Mouse (Mus musculus) stomach, embryonic 14.5 days (tissue): ENCODE measurements at regions not wholly inside any gene's neighbourhood (a gene's known extent, or its start where the extent isn't known, plus 50 kb on each side); places are given as distances from the start of the nearest gene placed in this dataset.

Experiments used
- ATAC-seq: fragments of 200-750 bp; cut with Nextera tagmentation; 2 replicates; pipeline ENCODE4 v1.8.0; 2017; ENCODE audit warnings: low read depth, moderate TSS enrichment; ENCODE audit not compliant: insufficient number of reproducible peaks, insufficient read depth, low FRiP score
- H3K27ac ChIP-seq: fragments of 300-500 bp; sonication (generic); 2 replicates; pipeline ENCODE4 v1.5.1; 2014; ENCODE audit warnings: mild to moderate bottlenecking, low read length, moderate library complexity, mixed read lengths
- H3K27me3 ChIP-seq: fragments of 300-500 bp; sonication (generic); 2 replicates; pipeline ENCODE4 v1.6.1; 2014; ENCODE audit warnings: low read length, control low read depth, mixed read lengths; ENCODE audit not compliant: control insufficient read depth, insufficient read depth
- H3K36me3 ChIP-seq: fragments of 300-500 bp; sonication (generic); 2 replicates; pipeline ENCODE4 v1.6.1; 2014; ENCODE audit warnings: mild to moderate bottlenecking, control low read depth, low read length, moderate library complexity, mixed read lengths; ENCODE audit not compliant: control insufficient read depth, insufficient read depth
- H3K4me1 ChIP-seq: fragments of 300-500 bp; sonication (generic); 2 replicates; pipeline ENCODE4 v1.6.1; 2014; ENCODE audit warnings: low read length, control low read depth, mixed read lengths; ENCODE audit not compliant: control insufficient read depth, insufficient read depth
- H3K4me2 ChIP-seq: fragments of 300-500 bp; sonication (generic); replicated peaks from 2 replicates; pipeline ENCODE4 v1.6.1; 2014; ENCODE audit warnings: low read depth, low read length, control low read depth
- H3K4me3 ChIP-seq: fragments of 300-500 bp; sonication (generic); 2 replicates; pipeline ENCODE4 v1.5.1; 2014; ENCODE audit warnings: low read depth, low read length, control low read depth
- H3K9ac ChIP-seq: fragments of 300-500 bp; sonication (generic); replicated peaks from 2 replicates; pipeline ENCODE4 v1.6.1; 2014; ENCODE audit warnings: low read depth, mild to moderate bottlenecking, control low read depth, low read length, moderate library complexity, mixed read lengths
- H3K9me3 ChIP-seq: fragments of 300-500 bp; sonication (generic); 2 replicates; pipeline ENCODE4 v1.6.1; 2016; ENCODE audit warnings: low read depth, low read length, control low read depth; ENCODE audit not compliant: control insufficient read depth
- WGBS: fragments of 180-500 bp; shearing (Covaris S2); extraction: QIAGEN DNeasy Blood & Tissue Kit; methylation state at CpG from one replicate; pipeline ENCODE4 v1.1.7; 2014; 5-methylcytosine and 5-hydroxymethylcytosine counted together

GRCm38 (mm10) chr12:79905828-79906737 lies 206.7 kb downstream of the Zfp36l1 start:
- H3K4me3 ChIP-seq, result no peak overlapping the region
- ATAC-seq, result peak; percentile 39; the same call in 1 of the 2 replicates
- 41% methylated on average over 10 of the region's 10 CpGs for WGBS
- no peak overlapping the region for H3K4me2 ChIP-seq
- H3K9ac ChIP-seq, result no peak overlapping the region
- H3K4me1 ChIP-seq, result peaks cover 34% of the 10 kb centered on the region
- peak overlapping the region; percentile 94 for H3K27ac ChIP-seq
- H3K27me3 ChIP-seq, result no peaks in the 10 kb centered on the region
- no peaks in the 10 kb centered on the region for H3K36me3 ChIP-seq
- H3K9me3 ChIP-seq, result no peaks in the 10 kb centered on the region

DNA sequence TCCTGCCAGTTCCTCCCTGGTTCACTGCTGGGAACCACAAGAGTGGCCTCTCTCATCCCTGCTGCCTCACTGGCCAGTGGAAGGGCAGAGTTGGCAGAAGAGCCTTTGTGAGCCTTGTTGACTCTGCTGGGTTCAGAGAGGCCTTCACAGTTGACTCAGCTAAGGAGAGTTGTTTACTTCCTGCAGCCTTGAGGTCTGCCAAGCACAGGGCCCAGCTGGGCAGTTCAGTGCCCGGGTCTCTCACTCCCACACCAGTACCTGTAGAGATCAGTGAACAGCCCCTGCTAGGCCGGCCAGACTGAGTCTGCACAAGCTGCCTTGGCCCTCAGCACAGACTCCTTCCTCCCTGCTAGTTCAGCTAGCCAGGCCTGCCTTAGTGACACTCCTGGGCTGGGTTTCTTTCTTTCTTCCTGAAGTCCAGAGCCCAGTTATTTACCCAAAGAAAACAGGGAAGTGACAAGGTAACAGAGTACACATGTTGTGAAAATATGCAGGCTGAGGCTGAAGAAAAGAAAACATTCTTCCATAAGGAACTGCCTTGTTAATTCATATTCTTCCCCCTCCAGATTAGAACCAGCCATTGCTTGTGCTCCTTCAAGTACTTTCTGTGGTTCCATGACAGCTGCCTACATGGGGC lies 207.8 kb downstream of the Zfp36l1 start:
- WGBS, result 38% methylated on average over 2 of the region's 2 CpGs
- Histone ChIP-seq H3K4me3 (no peak overlapping the region), H3K27ac (peak overlapping the region; percentile 94), H3K27me3 (no peaks in the 10 kb centered on the region), H3K9me3 (no peaks in the 10 kb centered on the region), H3K4me1 (peaks cover 34% of the 10 kb centered on the region), H3K4me2 (no peak overlapping the region), H3K36me3 (no peaks in the 10 kb centered on the region), H3K9ac (no peak overlapping the region)
- ATAC-seq, result peak; percentile 50; the same call in 1 of the 2 replicates

DNA sequence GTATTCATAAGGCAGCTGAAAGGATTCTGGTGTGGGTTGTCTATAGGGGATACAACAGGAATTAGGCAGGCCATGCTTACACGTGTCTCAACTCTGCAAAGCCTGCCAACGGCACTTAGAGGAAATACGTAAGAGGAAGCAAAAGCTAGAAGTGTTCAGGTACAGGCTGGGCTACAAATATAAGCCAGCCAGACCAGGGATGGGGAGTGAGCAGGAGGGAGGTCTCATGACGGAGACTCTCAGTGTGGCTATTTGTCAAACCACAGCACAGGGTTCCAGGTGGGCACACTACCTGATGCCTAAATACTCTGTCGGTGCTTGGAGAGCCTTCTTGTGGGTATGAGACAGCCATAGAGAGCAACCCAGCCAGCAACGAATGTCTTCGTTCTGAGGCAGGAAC lies 210.1 kb downstream of the Zfp36l1 start:
- H3K27me3 ChIP-seq, result no peaks in the 10 kb centered on the region
- 67% methylated on average over 7 of the region's 7 CpGs for WGBS
- H3K27ac ChIP-seq, result peak overlapping the region; percentile 59
- H3K36me3 ChIP-seq, result no peaks in the 10 kb centered on the region
- ATAC-seq, result no peak
- no peak overlapping the region for H3K4me3 ChIP-seq
- peaks cover 45% of the 10 kb centered on the region for H3K4me1 ChIP-seq
- no peak overlapping the region for H3K4me2 ChIP-seq
- no peak overlapping the region for H3K9ac ChIP-seq
- peaks cover 6% of the 10 kb centered on the region; the same call in 1 of the 2 replicates for H3K9me3 ChIP-seq

GRCm38 (mm10) chr12:79902163-79902562 lies 210.7 kb downstream of the Zfp36l1 start:
- WGBS, result 73% methylated on average over 7 of the region's 7 CpGs
- Histone ChIP-seq H3K4me1 (peaks cover 40% of the 10 kb centered on the region), H3K9ac (no peak overlapping the region), H3K4me2 (no peak overlapping the region), H3K36me3 (no peaks in the 10 kb centered on the region), H3K27ac (peak overlapping the region; percentile 59; the same call in 1 of the 2 replicates), H3K27me3 (no peaks in the 10 kb centered on the region), H3K9me3 (peaks cover 6% of the 10 kb centered on the region; the same call in 1 of the 2 replicates), H3K4me3 (no peak overlapping the region)
- no peak for ATAC-seq

DNA sequence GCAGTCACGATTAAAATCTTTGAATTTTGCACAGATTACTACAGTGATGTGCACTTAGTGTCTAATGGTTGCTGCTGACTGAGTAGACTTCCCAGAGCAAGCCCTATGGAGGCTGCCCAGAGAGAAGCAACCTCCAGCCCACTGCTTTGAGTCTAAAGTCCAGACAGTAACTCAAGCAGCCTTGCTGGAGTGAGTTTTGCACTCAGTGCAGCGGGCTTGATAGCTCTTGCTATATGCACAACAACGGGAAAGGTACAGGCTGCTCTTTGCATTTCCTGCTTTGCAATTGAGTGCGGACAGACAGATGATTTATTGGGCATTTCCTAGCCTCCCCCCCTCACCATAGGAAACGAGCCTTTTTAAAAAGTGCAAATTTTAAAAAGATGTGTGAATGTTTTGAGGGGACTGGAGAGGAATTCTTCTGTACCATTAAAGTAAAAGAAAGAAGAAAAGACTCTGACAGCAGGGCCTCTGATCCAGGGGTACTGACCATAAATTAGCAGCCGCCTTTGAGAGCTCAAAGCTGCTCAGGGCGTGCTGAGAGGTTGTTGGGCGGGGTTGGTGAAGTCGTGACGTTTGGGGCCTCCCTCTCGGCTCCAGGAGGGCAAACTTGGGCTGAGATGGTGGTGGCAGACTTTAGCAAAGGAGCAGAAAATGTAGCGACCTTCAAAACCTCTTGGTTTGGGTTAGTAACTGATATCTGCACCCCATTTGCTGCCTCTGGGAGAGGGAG lies 214.4 kb downstream of the Zfp36l1 start:
- Histone ChIP-seq H3K9me3 (peaks cover 6% of the 10 kb centered on the region; the same call in 1 of the 2 replicates), H3K4me3 (no peak overlapping the region), H3K4me2 (no peak overlapping the region), H3K27ac (peak overlapping the region; percentile 34; the same call in 1 of the 2 replicates), H3K9ac (no peak overlapping the region), H3K27me3 (no peaks in the 10 kb centered on the region), H3K36me3 (no peaks in the 10 kb centered on the region), H3K4me1 (peaks cover 21% of the 10 kb centered on the region)
- peak; percentile 68; the same call in 1 of the 2 replicates for ATAC-seq
- WGBS, result 15% methylated on average over 12 of the region's 12 CpGs

DNA sequence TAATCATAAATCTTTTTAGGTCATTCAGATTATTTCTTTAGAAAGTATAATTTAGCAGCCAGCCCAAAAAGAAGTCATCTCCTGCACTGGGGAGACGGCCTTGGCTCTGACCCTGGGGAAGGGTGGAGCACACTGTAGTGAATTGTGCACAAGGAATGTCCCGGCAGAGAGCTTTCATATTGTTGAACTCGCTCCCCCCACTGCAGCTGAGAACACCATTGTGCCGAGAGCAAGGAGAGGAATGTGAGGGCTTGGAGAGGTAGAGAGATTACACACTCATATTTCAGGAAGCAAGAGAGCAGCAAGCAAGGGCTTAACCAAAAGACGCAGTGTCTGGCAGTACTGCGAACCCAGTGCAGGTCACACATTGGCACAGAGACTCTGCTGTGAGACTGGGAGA lies 216.8 kb downstream of the Zfp36l1 start:
- Histone ChIP-seq H3K9ac (no peak overlapping the region), H3K4me3 (no peak overlapping the region), H3K4me2 (no peak overlapping the region), H3K27me3 (no peaks in the 10 kb centered on the region), H3K9me3 (peaks cover 6% of the 10 kb centered on the region; the same call in 1 of the 2 replicates), H3K36me3 (no peaks in the 10 kb centered on the region), H3K27ac (peak overlapping the region; percentile 74), H3K4me1 (peaks cover 22% of the 10 kb centered on the region)
- 0 out of 2 replicates have a peak, but pooled peaks have one; percentile 28 for ATAC-seq
- WGBS, result 17% methylated on average over 6 of the region's 6 CpGs

DNA sequence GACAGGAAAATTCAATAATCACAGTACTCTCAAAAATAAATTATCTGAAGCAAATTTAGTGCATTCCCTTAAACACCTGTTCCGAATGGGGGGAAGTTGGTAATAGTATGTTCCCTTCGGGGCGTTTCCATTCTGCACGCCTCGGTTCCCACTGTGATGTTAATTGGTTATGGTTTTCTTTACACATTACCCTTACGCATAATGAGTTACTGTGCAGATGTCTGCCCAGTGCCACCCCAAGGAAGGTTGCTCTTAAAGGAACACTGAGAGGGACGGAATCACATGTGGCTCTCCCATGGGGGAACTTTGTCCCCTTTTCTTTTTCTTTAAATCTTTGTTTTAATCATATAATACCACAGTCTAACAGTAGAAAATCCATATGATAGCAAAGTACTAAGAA lies 217.5 kb downstream of the Zfp36l1 start:
- no peak for ATAC-seq
- no peaks in the 10 kb centered on the region for H3K27me3 ChIP-seq
- no peak overlapping the region for H3K9ac ChIP-seq
- H3K9me3 ChIP-seq, result peaks cover 6% of the 10 kb centered on the region; the same call in 1 of the 2 replicates
- 77% methylated on average over 7 of the region's 7 CpGs for WGBS
- peak overlapping the region; percentile 21; the same call in 1 of the 2 replicates for H3K27ac ChIP-seq
- peaks cover 29% of the 10 kb centered on the region for H3K4me1 ChIP-seq
- no peaks in the 10 kb centered on the region for H3K36me3 ChIP-seq
- H3K4me3 ChIP-seq, result no peak overlapping the region
- H3K4me2 ChIP-seq, result no peak overlapping the region

DNA sequence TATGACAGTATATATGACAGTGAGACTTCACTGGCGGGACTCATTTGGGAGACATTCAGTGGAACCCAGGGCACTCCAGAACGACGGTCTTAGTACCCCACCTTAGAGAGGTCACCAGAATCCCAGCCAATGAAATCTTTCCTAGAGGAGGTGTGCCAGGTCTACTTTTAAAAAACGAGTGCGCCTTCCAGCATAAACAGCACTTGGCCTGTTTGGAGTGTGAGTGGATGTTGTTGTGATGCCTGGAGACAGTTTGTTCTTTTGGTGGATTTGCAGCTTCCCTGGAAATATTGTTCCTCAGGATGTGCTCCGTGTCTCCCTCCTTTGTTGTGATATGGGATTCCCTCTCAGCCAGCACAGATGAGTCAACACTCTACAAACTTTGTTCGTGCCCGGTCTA lies 219.9 kb downstream of the Zfp36l1 start:
- no peaks in the 10 kb centered on the region for H3K27me3 ChIP-seq
- no peaks in the 10 kb centered on the region for H3K9me3 ChIP-seq
- H3K9ac ChIP-seq, result no peak overlapping the region
- H3K4me2 ChIP-seq, result no peak overlapping the region
- ATAC-seq, result no peak
- H3K27ac ChIP-seq, result no peak overlapping the region
- peaks cover 18% of the 10 kb centered on the region for H3K4me1 ChIP-seq
- WGBS, result 85% methylated on average over 8 of the region's 8 CpGs
- no peak overlapping the region for H3K4me3 ChIP-seq
- H3K36me3 ChIP-seq, result no peaks in the 10 kb centered on the region
